Mouse (Mus musculus) olfactory bulb, adult 2 months (tissue): ENCODE results near the gene Tcte1.

Source experiments
- CTCF ChIP-seq: fragments of 200-500 bp; IDR thresholded peaks from 2 replicates; pipeline ENCODE4 v1.5.1; 2012; ENCODE audit warnings: low read depth, mild to moderate bottlenecking, low read length, moderate library complexity; ENCODE audit not compliant: insufficient read depth
- POLR2A ChIP-seq: fragments of 200-500 bp; IDR thresholded peaks from 2 replicates; pipeline ENCODE4 v1.6.1; 2012; ENCODE audit warnings: mild to moderate bottlenecking, low read depth, low read length, moderate library complexity; ENCODE audit not compliant: insufficient read depth

DNA sequence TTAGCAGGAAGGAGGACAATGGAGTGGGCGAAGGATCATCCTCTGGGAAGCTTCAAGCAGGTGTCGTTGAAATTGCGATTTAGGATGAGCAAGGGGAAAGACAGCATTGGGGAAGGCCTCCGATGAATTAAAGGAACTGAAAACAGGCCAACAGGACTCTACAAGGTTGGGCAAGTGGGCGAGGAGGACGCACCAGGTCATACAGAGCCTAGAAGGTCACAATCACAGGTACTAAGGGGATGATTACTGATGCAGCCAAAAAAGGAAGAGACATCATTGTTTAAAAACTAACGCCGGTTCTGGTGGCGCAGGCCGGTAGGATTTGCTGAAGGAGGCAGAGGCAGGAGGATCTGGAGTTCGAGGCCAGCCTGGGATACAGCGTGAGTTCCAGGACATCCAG lies 40.0 kb downstream of the Tcte1 start:
- TF ChIP-seq POLR2A: no peak
- no peak for TF ChIP-seq CTCF
